Mouse (Mus musculus) cerebellum, adult 8-10 months (tissue): Measurements from ENCODE around the gene Tcf20.

Experiments
- DNase-seq: peaks from one replicate; pipeline ENCODE4 v3.0.0; 2022

Tcf20 gene

DNA sequence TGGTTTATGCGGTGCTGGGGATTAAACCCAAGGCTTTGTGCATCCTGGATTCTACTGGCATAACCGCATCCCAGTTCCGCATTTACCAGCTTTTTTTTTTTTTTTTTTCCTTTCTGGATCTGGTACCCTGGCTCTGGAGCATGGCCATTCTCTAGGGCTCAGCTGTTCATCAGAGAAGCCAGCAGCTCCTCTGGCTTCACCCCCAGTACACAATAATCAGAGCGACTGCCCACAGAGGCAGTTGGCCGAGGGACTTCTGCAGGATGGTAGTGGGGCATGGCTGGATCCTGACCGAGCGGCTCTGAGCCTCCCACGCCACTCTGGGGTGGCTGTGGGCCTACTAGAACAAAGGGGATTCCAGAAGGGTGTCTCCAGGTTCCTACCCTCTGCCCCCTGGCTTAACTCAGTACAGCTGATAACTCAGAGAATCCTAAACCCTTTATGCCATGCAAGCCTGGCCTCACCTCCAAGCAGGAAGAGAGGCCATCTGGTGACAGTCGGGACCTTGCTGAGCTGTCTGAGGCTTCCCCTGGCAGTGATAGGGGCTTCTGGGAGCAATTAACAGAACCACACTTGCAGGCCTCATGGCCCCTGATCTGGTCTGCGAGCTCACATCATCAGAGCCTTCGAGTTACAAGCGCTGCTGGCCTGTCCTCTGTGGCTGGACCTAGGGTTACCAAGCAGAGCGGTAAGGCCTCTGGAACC is 4.6 kb upstream of the Tcf20 start:
- peak; percentile 41 for DNase-seq

DNA sequence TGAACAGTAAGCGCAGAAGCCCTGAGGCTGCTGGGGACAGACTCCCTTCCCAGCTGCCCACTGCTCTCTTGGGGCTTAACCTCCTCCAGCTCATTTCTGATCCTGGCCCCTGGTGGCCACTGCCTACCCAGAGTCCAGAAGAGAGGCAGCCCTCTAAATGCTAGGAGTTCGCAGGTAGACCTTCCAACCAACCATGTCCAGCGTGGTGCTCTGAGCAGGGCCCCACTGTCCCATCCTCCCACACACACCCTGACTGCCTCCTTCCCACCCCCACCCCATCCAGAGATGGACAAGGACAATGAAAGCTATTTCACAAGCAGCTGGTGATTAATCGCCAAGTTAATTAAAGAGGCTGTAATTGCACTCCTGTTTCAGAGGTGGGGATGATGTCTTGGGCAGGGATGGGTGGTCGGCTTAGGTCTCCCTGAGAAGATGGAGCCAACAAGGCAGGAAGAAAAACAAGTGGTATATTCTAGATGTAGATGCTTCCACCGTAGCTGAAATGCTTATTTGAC is 1.6 kb upstream of the Tcf20 start:
- no peak for DNase-seq

DNA sequence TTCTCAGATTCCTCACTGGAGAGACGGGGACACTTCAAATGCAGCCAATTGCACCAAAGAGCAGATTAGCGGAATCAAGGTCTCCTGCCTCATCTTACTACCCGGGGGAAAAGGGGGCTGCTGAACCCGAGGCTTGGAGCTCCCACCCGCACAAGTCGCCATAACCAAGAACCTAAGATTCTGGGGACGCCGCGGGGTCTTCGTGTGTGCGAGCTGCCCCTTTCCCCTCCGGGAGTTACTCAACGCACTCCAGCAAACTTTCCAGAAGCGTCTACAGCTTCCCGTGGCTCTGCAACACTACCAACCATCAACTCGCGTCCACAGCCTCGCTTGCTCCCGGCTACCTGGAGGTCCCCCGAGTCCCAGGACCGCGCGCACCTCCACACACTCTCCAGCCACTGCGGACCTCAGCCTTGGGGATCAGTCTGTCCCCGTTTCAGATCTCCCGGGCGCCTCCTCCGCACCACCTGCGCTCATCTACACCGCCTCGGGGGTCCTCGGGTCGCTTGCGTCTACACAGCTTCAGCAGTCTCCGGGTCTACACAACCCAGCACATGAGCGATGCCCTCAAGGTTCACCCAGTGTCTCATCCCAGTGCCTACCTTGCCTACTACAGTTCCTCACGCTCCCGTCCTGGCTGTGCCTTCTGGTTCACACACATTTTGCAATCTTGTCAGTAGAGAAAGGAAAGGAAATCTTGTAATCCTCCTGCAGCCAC is 499 bp downstream of the Tcf20 start:
- DNase-seq = no peak

DNA sequence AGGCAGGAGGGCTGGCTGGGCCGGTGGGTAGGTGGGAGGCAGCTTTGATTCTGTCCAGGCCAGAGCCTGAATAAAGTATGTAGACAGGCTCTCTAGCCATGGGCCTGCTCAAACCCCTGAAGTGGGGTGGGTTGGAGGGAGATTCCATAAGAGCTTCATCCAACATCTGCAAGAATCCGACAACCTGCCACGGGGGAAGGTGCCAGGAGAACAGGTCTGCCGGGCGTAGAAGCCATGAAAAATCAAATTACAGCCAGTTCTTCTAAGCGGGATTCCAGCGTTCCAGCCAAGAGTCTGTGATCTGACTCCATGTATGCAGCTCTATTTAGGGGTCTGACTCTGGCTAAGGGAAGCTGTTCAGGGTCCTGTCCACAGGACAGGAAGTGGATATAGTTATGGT is 3.1 kb downstream of the Tcf20 start:
- no peak for DNase-seq

DNA sequence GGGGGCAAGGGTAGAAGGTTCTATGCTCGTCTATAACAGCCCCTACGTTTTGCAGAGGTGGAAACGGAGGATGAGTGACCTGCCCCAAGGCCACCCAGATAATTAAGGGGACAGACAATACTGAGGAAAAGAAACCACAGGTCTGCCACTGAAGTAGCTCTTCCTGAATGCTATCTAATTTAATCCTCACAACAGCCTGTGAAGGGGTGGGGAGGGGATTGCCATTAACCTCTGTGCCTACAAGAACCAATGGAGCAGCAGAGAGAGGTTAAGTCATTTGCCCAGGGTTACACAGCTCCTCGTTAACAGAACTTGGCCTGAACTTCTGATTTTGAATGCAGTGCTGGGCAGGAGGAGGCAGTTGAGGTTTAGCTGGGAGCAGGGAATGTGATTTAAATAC is 3.6 kb downstream of the Tcf20 start:
- no peak for DNase-seq

DNA sequence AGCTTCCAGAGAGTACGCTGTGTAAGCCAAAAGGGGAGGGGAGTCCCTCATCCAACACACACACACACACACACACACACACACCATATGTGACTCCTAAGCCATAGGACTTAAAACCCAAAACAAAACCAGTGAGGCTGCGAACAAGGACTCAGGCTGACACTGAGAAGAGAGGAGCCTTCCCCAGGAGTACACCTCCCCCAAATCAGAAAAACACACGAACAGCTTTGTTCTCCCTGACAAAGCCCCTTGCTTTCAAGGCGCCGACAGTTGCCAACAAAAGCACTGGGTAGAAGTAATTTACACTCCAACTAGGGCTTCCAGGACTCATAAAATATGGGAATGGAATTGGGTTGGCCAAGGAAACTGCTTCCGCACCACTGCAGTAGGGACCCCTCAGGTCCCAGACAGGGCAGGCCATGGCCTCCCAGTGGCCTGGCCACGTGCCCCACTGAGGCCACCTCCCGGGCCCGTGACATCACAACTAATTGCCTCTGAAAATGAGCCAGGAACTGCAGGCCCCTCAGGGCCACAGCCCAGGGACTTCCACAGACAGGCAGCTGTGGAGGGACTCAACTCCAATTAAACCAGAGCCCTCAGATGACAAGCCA is 4.2 kb downstream of the Tcf20 start:
- DNase-seq = no peak

DNA sequence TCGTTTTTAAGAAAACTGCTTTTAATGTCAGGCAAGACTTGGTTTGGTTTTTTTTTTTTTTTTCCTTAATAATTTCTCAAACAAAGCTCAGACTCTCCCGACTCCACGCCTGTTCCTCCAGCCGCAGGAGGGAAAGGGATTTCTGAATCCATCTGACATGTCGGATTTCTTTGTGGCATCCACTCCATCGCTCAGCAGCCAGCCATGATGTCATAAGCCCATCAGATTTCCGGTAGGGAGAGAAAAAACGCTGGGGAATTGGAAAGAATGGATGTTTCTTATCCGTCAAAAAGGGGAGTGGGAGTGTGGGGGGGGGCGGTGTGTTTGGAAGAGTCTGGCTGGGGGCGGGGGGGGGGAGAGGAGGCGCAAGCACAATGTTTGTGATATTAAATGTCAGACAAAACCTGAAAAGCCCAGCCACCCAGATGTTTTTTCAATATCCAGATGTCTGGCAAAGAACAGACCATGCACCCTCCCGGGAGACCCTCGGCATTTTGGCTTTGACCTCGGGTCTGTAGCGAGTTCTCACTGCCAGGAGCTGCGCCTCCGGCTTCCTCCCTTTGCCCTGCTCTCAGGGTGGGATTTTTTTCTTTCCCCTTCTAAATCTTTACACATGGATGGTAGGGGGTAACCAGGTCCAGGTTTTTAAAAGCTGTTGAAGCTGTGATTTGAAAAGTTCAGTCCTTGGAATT is 4.8 kb downstream of the Tcf20 start:
- no peak for DNase-seq

DNA sequence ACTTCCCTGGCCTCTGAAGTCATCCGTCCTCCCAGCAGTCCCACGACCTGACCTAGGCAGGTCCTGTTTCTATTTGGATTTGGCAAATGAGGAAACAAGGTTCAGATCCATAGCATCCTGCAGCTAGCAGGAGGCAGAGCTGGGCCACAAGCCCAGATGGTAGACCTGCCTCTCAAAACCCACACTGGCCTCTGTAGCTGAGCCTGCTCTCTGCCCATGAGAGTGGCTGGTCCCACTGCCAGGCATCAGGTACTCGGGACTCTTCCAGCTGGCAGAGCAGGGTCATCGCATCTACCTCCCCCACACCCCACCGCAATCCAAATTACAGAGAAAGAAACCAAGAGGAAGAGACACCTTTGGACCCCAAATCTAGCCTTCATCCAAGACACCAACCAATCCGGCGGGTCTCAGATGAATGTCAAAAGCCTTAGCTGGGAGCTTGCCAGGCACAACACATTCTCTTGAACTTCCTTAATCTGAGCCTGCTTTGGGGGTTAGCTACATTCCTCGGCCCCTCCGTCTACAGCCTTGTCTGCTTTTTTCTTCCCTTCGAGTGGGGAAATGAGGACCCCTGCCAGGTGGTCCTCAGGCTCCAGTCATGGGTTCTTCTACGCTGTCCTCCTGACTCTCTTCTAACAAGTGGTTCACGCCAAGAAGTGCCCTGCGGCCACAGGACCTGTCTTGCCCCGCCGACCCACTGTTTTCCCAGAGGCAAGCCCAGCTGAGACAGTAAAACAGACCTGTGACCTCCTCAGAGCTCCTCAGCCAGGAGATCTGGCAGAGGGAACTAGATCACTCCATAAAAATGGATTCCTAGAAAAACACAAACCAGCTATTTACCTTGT is 5.8 kb downstream of the Tcf20 start:
- no peak for DNase-seq

DNA sequence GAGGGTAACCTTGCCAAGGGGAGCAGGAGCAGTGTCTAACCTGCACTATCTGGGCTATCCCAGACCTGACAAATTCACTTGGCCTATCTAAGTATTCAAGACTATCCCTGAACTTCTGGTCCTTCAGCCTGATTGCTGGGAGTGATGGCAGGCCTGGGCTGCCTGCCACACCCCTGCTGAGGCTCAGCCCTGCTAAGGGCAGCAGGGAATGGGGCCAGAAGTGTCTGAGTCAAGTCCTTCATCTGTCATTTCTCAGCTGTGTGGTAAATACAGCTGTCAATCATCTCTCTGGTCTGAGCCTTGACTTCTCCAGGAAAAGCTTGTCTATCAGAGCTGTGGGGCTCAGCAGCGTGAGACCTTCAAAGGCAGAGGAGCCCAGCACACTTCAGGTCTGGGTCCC is 8.1 kb downstream of the Tcf20 start:
- DNase-seq = no peak

DNA sequence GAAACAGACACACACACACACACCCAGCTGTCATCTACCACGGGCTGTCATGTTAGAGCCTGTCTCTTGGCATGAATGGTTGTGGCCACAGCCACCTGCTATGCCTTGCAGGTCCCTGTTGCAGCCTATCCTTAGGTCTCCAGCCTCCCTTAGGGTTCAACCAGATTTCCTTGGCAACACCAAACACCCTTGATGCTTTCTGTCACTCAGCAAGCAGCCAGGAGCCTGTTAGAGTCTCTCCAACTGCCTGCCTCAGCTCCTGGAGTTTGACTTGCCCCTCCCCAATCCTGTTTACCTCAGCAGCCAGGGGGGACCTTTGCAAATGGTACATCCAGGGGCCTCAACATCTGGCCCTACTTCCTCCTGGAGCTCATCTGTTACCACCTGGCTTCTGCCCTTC is 13.2 kb downstream of the Tcf20 start:
- DNase-seq = no peak

DNA sequence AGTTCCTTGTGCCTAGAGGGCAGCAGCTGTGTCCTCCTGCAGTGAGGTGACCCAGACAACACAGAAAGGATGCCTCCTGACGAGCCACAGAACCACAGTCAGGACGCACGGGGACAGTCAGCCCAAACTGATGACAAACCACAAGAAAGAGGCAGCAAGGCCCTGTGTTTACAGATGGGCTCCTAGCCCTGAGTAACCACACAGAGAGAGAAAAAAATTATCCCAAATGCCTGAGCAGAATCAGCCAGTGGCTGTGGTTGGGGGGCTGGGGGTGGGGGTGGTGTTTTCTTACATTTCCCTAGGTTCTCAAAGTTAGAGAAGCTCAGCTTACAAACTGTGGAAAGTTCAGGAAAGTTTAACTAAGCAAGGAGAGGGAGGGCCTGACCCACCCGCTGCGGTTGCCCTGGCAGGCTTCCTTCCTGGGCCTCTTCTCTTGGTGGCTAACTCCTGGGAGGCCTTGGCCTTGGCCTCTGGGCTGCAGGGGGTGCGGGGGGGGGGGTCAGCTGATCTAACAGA is 18.4 kb downstream of the Tcf20 start:
- DNase-seq = no peak

DNA sequence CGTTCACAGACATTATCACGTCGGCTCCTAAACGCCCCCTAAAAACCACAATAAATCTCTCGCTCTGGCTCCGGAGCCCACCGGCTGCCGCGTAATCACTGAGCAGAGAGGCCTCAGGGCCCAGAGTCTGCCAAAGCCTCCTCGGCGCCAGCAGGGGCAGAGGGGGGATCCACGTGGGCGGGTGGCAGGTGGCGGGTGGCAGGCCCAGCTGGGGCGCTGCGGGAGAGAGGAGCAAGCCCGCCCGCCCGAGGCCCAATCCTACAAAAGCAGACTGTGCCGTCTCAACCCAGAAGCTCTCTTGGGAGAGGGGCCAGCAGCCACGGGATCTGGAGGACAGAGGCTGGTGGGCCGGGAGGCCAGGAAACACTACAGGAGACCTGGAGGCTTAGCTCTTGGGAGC is 19.2 kb downstream of the Tcf20 start:
- peak; percentile 82 for DNase-seq

DNA sequence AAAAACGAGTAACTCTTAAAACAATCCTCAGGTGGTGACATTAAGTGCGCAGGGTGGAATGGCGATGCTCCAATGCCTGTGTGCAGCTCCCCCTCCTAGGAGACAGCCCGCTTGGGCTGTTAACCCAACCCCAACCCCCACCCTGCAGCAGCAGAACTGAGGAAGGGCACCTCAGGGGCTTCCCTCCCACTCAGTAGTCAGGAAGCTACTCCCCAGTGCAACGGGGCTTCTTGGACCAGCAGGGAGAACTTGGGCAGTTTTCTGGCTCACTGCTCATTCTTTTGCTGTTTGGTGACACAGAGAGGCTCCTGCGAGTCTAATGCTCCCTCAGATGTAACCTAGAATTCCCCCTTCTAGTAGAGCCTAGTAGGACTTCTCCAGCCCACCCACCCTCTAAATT is 19.7 kb downstream of the Tcf20 start:
- DNase-seq = no peak

DNA sequence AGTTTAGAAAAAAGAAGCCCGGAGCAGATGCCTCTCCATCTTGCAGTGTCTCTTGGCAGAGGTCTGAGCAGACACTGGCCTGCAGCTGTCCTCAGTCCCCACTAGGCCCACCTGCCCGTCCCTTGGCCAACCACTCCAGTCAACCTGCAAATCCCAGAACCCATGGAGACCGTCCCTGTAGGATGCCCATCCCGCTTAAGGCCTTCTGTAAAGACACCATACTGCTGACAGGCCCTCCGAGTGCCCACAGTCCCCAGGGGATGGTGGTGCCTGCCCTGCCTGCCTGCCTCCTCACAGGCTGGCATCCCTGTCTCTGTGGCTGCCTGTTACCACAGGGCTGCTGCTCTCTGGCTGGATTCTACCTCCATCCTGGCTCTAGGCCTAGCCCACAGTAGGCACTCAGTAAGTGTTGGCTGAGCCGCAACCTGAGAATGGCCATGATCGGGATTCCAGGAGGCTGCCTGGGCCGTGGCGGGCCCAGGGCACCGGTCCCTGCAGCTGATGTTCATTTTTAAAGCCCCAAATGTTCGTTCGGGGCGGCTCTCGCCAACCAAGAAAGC is 23.3 kb downstream of the Tcf20 start:
- peak; percentile 56 for DNase-seq

DNA sequence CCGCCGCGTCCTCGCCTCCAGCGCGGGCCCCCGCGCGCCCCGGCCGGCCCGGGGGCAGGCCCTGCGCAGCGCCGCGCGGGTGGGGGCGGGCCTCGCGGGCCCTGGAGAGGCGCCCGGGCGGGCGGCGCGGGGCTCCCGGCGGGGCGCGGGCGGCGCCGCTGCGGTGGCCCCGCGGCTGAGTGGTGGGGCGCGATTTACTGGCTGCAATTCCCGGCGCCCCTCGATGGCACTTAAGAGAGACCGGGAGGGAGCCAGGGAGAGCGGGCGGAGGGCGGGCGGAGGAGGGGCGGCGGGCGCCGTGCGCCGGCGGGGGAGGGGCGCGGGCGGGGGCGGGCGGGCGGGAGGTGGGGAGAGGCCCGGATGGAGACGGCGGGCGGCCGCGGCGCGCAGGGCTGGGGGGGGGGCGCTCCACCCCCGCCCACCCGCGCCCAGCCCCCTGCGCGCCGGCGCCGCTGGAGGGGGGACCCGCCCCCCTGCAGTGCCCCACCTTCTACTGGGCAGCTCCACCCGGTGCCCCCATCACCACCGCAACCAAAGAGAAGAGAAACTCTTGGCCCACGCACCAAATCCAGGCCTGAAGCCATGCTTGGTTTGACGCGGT is 24.0 kb downstream of the Tcf20 start:
- DNase-seq = no peak

DNA sequence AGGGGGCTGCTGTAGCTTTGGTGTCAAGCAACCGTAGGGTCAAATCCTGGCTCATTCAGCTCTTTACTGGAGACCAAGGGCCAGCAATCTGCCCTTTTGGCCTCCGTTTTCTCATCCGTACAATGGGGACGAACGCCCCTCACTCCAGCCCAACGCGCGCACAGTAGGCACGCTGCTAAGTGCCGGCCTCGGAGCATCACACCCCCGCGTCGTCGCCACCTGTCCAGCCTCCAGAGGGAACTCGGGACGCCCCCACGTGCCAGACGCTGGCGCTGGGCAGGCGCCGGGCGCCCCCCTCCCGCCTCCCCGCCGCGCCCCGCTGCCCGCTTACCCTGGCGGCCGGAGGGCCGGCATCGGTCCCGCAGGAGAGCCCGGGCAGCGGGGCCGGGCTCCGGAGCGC is 24.6 kb downstream of the Tcf20 start:
- no peak for DNase-seq

DNA sequence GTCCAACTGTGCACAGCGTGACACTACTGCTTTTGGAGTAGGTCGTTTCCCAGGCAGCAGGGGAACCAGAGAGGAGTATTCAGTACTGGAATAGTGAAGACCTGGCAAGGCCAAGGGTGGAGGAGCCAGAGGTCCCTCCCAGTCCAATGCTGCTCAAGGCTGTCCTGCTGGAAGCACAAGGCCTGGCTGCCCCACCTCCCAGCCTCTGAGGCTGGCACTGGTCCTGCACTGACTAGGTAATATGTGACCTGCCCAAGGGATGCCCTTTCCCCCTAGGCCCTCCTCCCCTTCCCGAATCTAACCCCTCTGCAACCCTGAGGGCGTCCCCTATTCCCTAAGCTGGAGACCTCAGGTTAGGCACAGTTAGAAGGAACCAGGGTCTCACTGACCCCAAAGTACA is 25.1 kb downstream of the Tcf20 start:
- no peak for DNase-seq

DNA sequence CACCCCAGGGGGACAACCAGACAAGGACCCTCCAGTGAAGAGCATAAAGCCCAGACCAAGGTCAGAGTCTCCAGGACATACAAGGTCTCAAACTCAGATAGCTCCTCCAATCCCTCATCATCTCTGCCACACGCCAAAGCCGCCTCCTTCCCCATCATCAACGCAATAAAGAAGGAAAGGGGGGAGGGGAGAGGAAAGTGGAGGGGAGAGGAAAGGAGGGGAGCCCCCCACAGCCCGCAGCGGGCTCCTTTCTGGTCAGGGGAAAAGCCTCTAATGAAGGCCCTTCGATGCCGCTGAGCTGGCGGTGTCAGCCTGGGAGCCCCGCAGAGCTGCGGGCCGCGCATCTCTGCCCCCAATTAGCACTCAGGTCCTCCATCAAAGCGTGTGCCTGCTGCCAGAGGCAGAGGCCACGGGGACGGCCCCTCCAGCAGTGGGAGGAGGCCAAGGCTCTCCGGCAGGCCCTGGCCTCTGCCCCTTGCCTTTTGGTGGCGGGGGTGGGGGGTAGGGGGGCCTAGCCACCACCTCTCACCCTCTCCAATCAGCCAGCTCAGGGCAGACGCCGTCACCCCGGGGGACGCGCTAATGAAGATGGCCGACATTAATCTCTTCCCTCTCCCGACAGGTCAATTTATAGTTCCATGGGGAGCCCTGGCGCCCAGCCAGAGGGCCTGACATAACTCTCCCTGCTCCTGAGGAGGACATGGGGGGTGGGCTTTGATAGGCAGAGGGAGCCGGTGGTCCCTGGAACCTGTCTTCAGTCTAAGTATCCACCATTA is 26.7 kb downstream of the Tcf20 start:
- DNase-seq = no peak

DNA sequence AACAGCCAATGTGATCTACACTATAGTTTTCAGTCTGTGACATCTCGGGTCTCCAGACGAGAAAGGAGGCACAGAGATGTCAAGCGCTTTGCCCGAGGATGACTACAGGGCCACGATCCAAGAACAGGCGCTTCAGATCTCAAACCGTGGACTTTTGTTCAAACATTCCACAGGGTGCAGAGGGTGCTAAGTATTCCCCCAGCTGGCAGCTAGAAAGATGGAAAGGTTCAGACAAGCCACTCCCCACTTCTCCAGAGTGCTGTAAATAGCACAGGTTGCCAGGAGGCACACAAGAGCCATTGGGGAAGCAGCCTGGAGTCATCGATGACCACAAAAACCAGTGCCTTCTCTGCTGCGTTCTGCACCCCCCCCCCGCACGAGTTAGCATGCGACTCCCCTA is 28.5 kb downstream of the Tcf20 start:
- no peak for DNase-seq

DNA sequence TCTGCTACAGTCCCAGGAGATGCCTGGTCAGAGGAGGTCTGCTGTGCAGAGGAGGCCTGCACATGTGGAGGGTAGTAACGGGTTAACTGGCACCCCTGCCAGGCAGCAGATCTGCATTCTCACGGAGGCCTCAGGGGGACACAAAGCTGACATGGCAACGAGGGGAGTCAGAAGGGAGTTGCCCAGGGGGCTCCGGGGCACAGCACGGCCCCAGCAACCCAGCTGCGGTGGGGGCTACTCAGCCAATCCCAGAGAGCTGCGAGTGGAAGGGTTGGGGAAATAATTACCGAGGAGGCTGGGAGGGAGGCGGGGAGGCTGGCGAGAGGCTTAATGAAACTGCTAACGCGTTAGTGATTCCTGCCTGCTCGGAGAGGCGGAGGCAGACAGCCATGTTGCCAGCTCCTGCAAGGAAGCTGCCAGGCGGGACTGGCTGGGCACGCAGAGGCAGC is 29.4 kb downstream of the Tcf20 start:
- no peak for DNase-seq

DNA sequence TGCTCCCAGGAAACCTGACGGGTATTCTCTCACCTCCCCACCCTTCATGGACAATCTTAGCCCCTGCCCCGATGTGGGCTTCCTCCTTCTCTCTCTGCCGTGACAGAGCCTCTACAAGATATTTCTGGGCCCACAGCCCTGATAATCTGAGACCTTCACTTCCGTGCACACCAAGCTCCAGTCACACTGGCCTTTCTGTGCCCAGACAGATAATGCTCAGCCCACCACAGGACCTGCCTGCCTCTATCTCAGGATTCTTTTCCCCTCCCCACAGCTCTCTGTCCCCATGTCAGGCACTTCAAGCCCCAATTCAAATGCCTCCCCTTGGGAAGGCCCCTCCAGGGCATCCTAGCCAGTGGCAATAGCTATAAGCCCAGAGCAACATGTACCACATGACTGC is 31.0 kb downstream of the Tcf20 start:
- no peak for DNase-seq
